Mouse (Mus musculus): ENCODE data around the gene Stk10. TPM values are rescaled to one million over a fixed set of nuclear protein-coding genes. Genes with fewer than 3 reads are reported as not detected.
A peak's percentile ranks its signal among the peaks of the same experiment; 100 is the strongest.
"Not testable (repeated sequence)": the region's sequence is repeated elsewhere in the genome, so short reads cannot be mapped to it uniquely, and the experiment has no call there.

Gene Stk10
- total RNA-seq, 2 experiments from 2014 or later = 88.8 to 115 TPM

DNA sequence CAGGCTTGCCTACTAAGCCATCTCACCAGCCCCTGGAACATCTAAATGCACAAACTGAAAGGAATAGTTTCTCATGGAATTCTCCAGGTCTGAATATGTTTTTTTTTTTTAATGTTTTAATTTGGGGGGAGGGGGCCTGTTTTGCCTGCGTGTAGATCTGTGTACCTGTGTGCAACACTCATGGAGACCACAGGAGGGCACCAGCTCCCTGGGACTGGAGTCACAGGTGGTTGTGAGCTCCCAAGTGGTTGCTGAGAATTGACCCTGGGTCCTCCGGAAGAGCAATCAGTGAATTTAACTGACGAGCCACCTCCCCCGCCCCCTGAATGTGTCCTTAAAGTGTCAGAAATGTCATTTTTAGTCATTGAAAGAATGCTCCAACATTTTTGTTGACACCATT, 61.0 kb downstream of the Stk10 start:
- no peak for ATAC-seq (ENCODE audit: poor library complexity, severe bottlenecking)

DNA sequence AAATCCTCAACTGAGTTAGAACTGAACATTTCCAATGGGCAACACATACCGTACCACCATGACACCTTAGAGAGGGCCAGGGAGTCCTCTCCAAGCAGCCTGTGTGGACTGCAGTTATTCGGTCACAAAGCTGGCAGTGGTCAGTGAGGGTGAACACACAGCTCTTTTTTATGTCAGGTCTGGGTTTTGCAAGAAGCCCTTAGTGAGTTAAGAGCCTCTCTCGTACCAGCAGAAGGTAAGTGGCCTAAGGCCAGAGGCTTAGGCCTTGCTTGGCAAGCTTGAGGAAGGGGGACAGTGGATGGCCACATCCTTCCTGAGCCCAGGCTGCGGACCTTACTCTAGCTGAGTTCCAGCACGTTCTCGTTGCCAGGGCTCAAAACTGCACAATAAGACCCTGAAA, 67.3 kb downstream of the Stk10 start:
- no peak for ATAC-seq (ENCODE audit: poor library complexity, severe bottlenecking)

DNA sequence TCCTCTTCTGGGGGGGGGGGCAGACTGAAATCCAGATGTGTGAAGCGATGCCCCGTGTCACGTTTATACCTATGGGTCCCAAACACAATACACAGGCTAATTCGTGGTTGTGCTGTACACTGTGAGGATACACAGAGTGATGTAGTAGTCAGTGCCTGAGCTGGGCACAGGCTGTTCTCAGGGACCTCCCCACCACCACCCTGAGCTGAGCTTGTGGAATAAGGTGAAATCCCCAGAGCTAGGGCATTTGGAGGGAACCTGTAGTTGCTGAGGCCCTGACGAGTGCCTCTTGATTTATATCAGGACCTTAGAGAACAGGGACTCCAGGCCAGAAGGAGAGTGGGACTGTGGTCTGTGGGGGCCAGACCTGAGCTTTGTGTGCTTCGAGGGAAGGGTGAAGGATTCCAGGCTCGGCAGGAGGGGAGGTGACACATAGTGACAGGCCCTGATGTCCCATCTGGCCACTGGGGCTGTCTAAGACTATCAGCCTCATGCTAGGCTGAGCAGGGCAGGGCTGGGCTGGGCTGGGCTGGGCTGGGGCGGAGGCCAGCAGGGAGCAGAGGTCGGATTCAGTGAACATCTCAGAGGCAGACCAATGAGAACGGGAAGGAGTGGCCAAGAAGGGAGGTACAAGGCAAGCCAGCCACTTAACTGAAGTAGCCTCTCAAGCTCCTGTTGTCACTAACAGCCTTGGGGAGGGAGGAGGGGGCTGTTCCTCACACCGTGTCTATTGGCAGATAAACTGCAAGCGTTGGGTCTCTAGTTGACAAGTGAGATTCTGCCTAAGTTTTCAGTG, 68.6 kb downstream of the Stk10 start:
- ATAC-seq (ENCODE audit: poor library complexity, severe bottlenecking) = no peak

GRCm38 (mm10) chr11:32604663-32605062, 71.6 kb downstream of the Stk10 start:
- no peak for ATAC-seq (ENCODE audit: poor library complexity, severe bottlenecking)

GRCm38 (mm10) chr11:32605131-32605860, 72.2 kb downstream of the Stk10 start:
- ATAC-seq (ENCODE audit: poor library complexity, severe bottlenecking) = no peak

GRCm38 (mm10) chr11:32605907-32606306, 72.8 kb downstream of the Stk10 start:
- ATAC-seq (ENCODE audit: poor library complexity, severe bottlenecking) = no peak

DNA sequence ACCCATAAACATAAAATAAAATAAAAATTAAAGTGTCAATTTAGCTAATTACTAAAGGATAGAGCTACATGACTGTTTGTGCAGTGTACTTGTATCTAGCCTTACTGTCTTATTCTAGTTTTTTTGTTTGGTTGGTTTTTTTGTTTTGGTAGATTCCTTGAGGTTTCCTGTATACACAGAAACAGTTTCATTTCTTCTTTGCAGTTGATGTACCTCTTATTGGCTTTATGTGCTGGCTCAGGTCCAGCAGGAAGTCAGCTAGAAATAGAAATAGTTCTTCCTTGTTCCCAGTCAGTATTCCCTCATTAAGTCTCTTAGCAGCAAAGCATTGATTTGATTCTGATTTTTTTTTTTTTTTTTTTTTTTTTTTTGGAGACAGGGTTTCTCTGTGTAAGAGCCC, 74.2 kb downstream of the Stk10 start:
- ATAC-seq (ENCODE audit: poor library complexity, severe bottlenecking) = peak; percentile 33; the same call in 1 of the 2 replicates

DNA sequence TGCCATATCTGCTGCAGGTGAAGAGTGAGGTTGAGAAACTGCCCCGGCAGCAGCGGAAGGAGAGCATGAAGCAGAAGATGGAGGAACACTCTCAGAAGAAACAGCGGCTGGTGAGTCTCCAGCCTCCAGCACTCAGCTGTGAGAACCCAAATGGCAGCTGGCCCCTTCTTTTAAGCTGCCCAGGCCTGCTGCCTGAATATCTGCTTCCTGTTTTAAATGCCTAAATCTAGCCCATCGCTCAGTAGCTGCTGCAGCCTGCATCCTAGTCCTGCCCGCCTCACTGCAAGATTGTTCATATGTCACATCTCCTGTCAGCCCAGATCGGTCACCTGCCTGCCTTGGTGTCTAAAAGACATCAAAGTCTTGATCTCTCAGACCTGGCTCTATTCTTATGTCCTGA, 77.5 kb downstream of the Stk10 start:
- no peak for ATAC-seq (ENCODE audit: poor library complexity, severe bottlenecking)

- no peak for ATAC-seq (ENCODE audit: poor library complexity, severe bottlenecking)
Observed at GRCm38 (mm10) chr11:32612304-32612703, 79.2 kb downstream of the Stk10 start.

DNA sequence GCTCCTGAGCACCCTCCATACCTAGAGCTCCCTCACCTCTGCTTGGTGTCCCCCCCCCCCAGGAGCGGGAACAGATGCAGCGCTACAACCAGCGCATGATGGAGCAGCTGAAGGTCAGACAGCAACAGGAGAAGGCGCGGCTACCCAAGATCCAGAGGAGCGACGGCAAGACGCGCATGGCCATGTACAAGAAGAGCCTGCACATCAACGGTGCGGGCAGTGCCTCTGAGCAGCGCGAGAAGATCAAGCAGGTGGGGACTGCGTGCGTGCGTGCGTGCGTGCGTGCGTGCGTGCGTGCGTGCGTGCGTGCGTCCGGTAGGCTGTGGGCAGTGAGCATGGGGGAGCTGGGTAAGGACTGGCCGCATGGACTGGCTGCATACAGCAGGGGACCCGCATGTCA, 81.4 kb downstream of the Stk10 start:
- no peak for ATAC-seq (ENCODE audit: poor library complexity, severe bottlenecking)

GRCm38 (mm10) chr11:32615561-32615960, 82.5 kb downstream of the Stk10 start:
- no peak for ATAC-seq (ENCODE audit: poor library complexity, severe bottlenecking)

DNA sequence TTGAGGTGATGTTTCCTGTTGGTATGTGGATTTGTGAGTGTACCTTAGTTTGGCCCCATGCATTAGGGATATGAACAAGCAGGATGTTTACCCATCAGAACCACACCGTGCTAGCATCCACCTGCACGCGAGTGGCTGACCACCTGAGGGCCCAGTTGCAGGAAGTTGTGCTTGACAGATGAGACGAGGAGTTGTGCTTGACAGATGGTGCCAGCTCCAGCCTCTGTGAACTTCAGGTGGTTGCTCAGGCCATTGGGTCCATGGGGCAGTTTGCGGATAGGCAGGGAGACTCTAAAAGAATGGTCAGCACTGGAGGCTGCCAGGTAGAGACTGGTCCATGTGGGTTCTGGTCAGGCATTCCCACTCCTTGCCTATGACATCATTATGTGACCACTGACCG, 83.0 kb downstream of the Stk10 start:
- no peak for ATAC-seq (ENCODE audit: poor library complexity, severe bottlenecking)

- ATAC-seq (ENCODE audit: poor library complexity, severe bottlenecking) = no peak
Observed at GRCm38 (mm10) chr11:32618036-32618435, 84.9 kb downstream of the Stk10 start.

- ATAC-seq (ENCODE audit: poor library complexity, severe bottlenecking) = not testable (repeated sequence)
Observed at GRCm38 (mm10) chr11:32618641-32619040, 85.5 kb downstream of the Stk10 start.

- peak; percentile 87 for ATAC-seq (ENCODE audit: poor library complexity, severe bottlenecking)
Observed at GRCm38 (mm10) chr11:32619257-32619816, 86.2 kb downstream of the Stk10 start.

- ATAC-seq (ENCODE audit: poor library complexity, severe bottlenecking) = no peak
Observed at GRCm38 (mm10) chr11:32619866-32620456, 86.9 kb downstream of the Stk10 start.

- ATAC-seq (ENCODE audit: poor library complexity, severe bottlenecking) = no peak
Observed at GRCm38 (mm10) chr11:32621831-32622478, 88.8 kb downstream of the Stk10 start.

GRCm38 (mm10) chr11:32622479-32623190, 89.5 kb downstream of the Stk10 start:
- no peak for ATAC-seq (ENCODE audit: poor library complexity, severe bottlenecking)

DNA sequence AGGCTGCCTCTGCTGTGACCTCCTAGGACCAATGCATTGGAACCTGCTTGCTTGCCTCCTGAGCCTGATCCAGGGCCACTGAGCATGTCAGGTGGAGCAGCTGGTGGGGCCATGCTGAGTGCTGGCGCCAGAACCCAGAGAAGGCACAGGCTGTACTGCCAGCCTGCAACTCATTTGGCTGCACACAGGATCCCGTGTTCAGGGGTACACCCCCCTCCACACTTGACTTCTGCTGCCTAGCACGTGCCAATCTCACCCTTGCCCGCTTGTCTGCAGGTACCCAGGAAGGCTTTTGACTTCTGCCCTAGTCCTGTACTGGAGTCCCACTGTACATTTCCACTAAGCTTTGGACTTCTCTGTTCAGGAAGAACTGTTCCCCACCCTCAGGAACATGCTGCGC, 90.1 kb downstream of the Stk10 start:
- no peak for ATAC-seq (ENCODE audit: poor library complexity, severe bottlenecking)

GRCm38 (mm10) chr11:32623912-32624311, 90.8 kb downstream of the Stk10 start:
- no peak for ATAC-seq (ENCODE audit: poor library complexity, severe bottlenecking)

Data from megakaryocyte, adult 5-6 weeks (primary cell).